Mouse (Mus musculus) gastrocnemius, postnatal 10 days (tissue): ENCODE data around the gene Olfr1415. TPM values are rescaled to one million over a fixed set of nuclear protein-coding genes. Genes with fewer than 3 reads are reported as not detected.

Experiments
- microRNA-seq, 2 experiments: library from miRNA; unstranded; fragments of <30 nt; microRNA quantifications; one replicate each; pipeline ENCODE4 v1.2.0; 2021
- total RNA-seq, 2 experiments: library from RNA; stranded (reverse); gene quantifications; 2 replicates each; pipeline ENCODE4 v1.2.3; 2021

Gene Olfr1415
- total RNA-seq, 2 experiments from 2014 or later: not detected

Small RNAs within 50 kb of the gene (microRNA-seq; reads per million reads assigned to microRNA genes)
- 3.8 to 6.3 reads per million in 2 experiments for gene Mir6900

Other genes starting within 250 kb of the Olfr1415 start
- 100 to 1,000 TPM; 379 to 385 TPM for gene Ndufa10, start 22.2 kb downstream of the Olfr1415 start, total RNA-seq
- not detected for gene Olfr1416, start 11.0 kb downstream of the Olfr1415 start, total RNA-seq
- gene Olfr1414, start 22.6 kb upstream of the Olfr1415 start, total RNA-seq: not detected
- gene Olfr1413, start 75.2 kb upstream of the Olfr1415 start, total RNA-seq: not detected
- gene Olfr1412, start 89.7 kb upstream of the Olfr1415 start, total RNA-seq: not detected
- not detected for gene Olfr1411, start 98.3 kb upstream of the Olfr1415 start, total RNA-seq
- not detected for gene Olfr1410, start 109.7 kb upstream of the Olfr1415 start, total RNA-seq
- gene Olfr12, start 121.7 kb upstream of the Olfr1415 start, total RNA-seq: not detected
- 100 to 1,000 TPM; 257 to 268 TPM for gene Cops9, start 145.9 kb upstream of the Olfr1415 start, total RNA-seq
- under 1 TPM; 0.41 to 0.49 TPM for gene Otos, start 152.7 kb upstream of the Olfr1415 start, total RNA-seq